In the genomic region with DNA sequence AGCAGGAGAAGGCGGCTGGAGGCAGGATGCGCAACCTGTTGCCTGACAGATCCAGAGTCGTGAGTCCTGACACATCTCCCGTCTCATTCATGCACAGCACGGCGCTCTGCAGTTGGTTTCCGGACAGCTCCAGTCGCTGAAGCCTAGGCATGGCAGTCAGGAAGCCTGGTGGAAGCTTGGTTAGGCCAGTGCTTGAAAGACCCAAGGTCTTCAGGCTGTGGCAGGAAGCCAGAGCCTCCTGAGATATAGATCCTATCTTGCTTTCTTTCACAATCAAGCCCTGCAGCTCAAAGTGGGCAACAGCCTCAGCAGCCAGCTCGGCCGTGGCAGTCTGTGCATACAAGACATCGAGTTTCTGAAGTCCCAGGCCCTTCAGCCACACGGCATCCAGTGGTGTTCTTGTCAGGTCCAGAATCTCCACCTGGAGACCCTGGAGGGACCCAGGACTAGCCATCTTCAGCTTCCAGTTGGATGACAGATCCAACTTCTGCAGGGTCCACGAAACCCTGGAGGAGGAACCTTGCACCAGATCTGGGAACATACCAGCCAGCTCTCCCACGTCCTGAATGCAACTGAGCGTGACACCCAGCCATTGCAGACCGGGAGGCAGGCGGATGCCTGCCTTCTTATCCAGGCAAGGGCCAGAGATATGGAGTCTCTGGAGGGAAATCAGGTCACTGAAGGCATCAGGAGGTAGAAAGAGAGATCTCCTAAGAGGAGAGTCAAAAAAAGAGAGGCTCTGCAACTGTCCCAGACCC, we compare ENCODE assay signal across 9 mouse cellular contexts. TPM values are rescaled to one million over a fixed set of nuclear protein-coding genes. Genes with fewer than 3 reads are reported as not detected.
DNase-seq lines count a peak whose midpoint lies in the region; ATAC-seq and TF ChIP-seq lines count a peak whose summit lies in the region.
"Had no signal": no experiment of that assay in that cellular context is flagged by ENCODE, and none has a peak within 500 bp of the region (broad histone marks: within the 10 kb centered on the region; RNA-seq: fewer than 3 reads in every experiment).

No protein-coding gene starts in this region.

- no peaks in the 10 kb centered on the region for H3K4me1 ChIP-seq in heart, postnatal 0 days (ENCODE audit: control insufficient read depth, insufficient read depth)
- H3K4me1 ChIP-seq in E14TG2a.4 (replicated peaks; ENCODE audit: low read depth, low read length), result peaks cover 11% of the 10 kb centered on the region; the same call in 1 of the 2 replicates
- H3K4me1 ChIP-seq in liver, embryonic 14.5 days (replicated peaks; ENCODE audit: control insufficient read depth in 2 of 2, insufficient read depth in 2 of 2, low read length in 1 of 2), result peaks cover 2 to 10% of the 10 kb centered on the region in 2 experiments; a peak in 3 of 4 replicates
- H3K4me1 ChIP-seq in forebrain, embryonic 11.5 days (replicated peaks; ENCODE audit: control insufficient read depth, insufficient read depth, low read length), result no peaks in the 10 kb centered on the region

- H3K4me2 ChIP-seq in heart, postnatal 0 days (ENCODE audit: low read depth, low read length), result peak overlapping the region; percentile 34; the same call in 1 of the 2 replicates
- H3K4me2 ChIP-seq in liver, embryonic 14.5 days (ENCODE audit: low read depth), result peak overlapping the region; percentile 15; the same call in 1 of the 2 replicates
- no peak overlapping the region for H3K4me2 ChIP-seq in forebrain, embryonic 11.5 days (ENCODE audit: low read depth, low read length, severe bottlenecking)

- no peaks in the 10 kb centered on the region for H3K36me3 ChIP-seq in heart, postnatal 0 days (replicated peaks; ENCODE audit: control insufficient read depth, insufficient read depth, low read length)
- no peaks in the 10 kb centered on the region for H3K36me3 ChIP-seq in E14TG2a.4 (ENCODE audit: insufficient read depth, low read length)
- H3K36me3 ChIP-seq in liver, embryonic 14.5 days (replicated peaks; ENCODE audit: control insufficient read depth, insufficient read depth, low read depth), result no peaks in the 10 kb centered on the region
- H3K36me3 ChIP-seq in forebrain, embryonic 11.5 days (ENCODE audit: control insufficient read depth, insufficient read depth, low read length), result no peaks in the 10 kb centered on the region

- WGBS in heart, postnatal 0 days, result 34% methylated on average over 17 of the region's 17 CpGs
- 13% methylated on average over 17 of the region's 17 CpGs for WGBS in liver, embryonic 14.5 days (ENCODE audit: insufficient replicate concordance)
- WGBS in forebrain, embryonic 11.5 days, result 78% methylated on average over 17 of the region's 17 CpGs

- DNase-seq in heart, postnatal 0 days (ENCODE audit: low spot score), result no peak
- no peak for DNase-seq in heart, adult 8-10 months (ENCODE audit: low spot score)
- DNase-seq in liver, embryonic 14.5 days (ENCODE audit: low read depth in 3 of 3, low spot score in 3 of 3), result no peak
- DNase-seq in right cerebral cortex, adult 18-20 months, result no peak
- no peak for DNase-seq in forebrain, embryonic 11.5 days (ENCODE audit: low spot score)
- no peak for DNase-seq in testis, postnatal 14 days (ENCODE audit: low spot score)
- DNase-seq: heart, adult 11 months had no signal

- H3K9me3 ChIP-seq in heart, postnatal 0 days (replicated peaks; ENCODE audit: control insufficient read depth, low read length), result no peaks in the 10 kb centered on the region
- H3K9me3 ChIP-seq in E14TG2a.4 (ENCODE audit: low read length), result peaks cover 9% of the 10 kb centered on the region
- H3K9me3 ChIP-seq in liver, embryonic 14.5 days (ENCODE audit: control insufficient read depth, low read length), result no peaks in the 10 kb centered on the region
- no peaks in the 10 kb centered on the region for H3K9me3 ChIP-seq in forebrain, embryonic 11.5 days (ENCODE audit: control insufficient read depth, low read length)

- no peak overlapping the region for H3K9ac ChIP-seq in heart, postnatal 0 days (replicated peaks; ENCODE audit: low read depth, low read length)
- H3K9ac ChIP-seq in liver, embryonic 14.5 days (replicated peaks), result no peak overlapping the region
- H3K9ac ChIP-seq in forebrain, embryonic 11.5 days (ENCODE audit: low read length), result no peak overlapping the region

- no peak for ATAC-seq in heart, postnatal 0 days (ENCODE audit: insufficient read depth, low read depth)
- peak; percentile 36 for ATAC-seq in inflammation-experienced regulatory T-cells, adult 6 months
- peak; percentile 20; the same call in 1 of the 2 replicates for ATAC-seq in liver, embryonic 14.5 days (ENCODE audit: insufficient read depth)
- no peak for ATAC-seq in forebrain, embryonic 11.5 days (replicated peaks; ENCODE audit: low FRiP score)

- TF ChIP-seq EP300 in heart, postnatal 0 days (IDR thresholded peaks at IDR 0.05; ENCODE audit: low read depth), result no peak
- TF ChIP-seq EP300 in liver, embryonic 14.5 days (IDR thresholded peaks at IDR 0.05; ENCODE audit: low read depth), result no peak

- no peak for TF ChIP-seq CTCF in heart, postnatal 0 days (IDR thresholded peaks at IDR 0.05; ENCODE audit: low read depth)
- TF ChIP-seq CTCF in E14TG2a.4 (conservative IDR thresholded peaks at IDR 0.05; ENCODE audit: low read length), result no peak
- no peak for TF ChIP-seq CTCF in liver, embryonic 14.5 days (IDR thresholded peaks at IDR 0.05; ENCODE audit: low read depth)

- H3K27me3 ChIP-seq in heart, postnatal 0 days (ENCODE audit: control insufficient read depth, insufficient read depth, low read length), result peaks cover 22% of the 10 kb centered on the region
- H3K27me3 ChIP-seq in E14TG2a.4 (ENCODE audit: insufficient read depth, low read length), result peaks cover 34% of the 10 kb centered on the region
- H3K27me3 ChIP-seq in liver, embryonic 14.5 days (ENCODE audit: control insufficient read depth, insufficient read depth, low read length), result peaks cover 23% of the 10 kb centered on the region
- no peaks in the 10 kb centered on the region for H3K27me3 ChIP-seq in forebrain, embryonic 11.5 days (ENCODE audit: control insufficient read depth, insufficient read depth, low read length)

- no peak overlapping the region for H3K27ac ChIP-seq in heart, postnatal 0 days (ENCODE audit: low read depth)
- no peak overlapping the region for H3K27ac ChIP-seq in liver, embryonic 14.5 days
- no peak overlapping the region for H3K27ac ChIP-seq in forebrain, embryonic 11.5 days (ENCODE audit: low read depth, low read length)

- no peak overlapping the region; the same call in 1 of the 2 replicates for H3K4me3 ChIP-seq in heart, postnatal 0 days (ENCODE audit: low read depth, low read length)
- peak overlapping the region; percentile 58 for H3K4me3 ChIP-seq in E14TG2a.4 (replicated peaks; ENCODE audit: low read length)
- no peak overlapping the region for H3K4me3 ChIP-seq in liver, embryonic 14.5 days (ENCODE audit: insufficient read depth in 1 of 2, low read depth in 2 of 2, low read length in 2 of 2)
- H3K4me3 ChIP-seq in forebrain, embryonic 11.5 days (ENCODE audit: low read depth, low read length), result no peak overlapping the region

RNA-seq across cellular contexts. Expression of a gene that starts 0.9 kb away (rescaled TPM):
- total RNA-seq in heart, postnatal 0 days (2014; rRNA removed; ENCODE audit: low replicate concordance), result 0.73 TPM in 1 of 2 replicates, not detected in the other
- polyA plus RNA-seq in heart, postnatal 0 days (2015; fragmentation: Nextera tagmentation; extraction: Ambion mirVana), result 0.14 and 0.23 TPM in 2 replicates
- under 1 TPM in 2 of 4 experiments, not detected in 2; 0.28 to 0.29 TPM for total RNA-seq in heart, adult 8-10 months (2022)
- under 1 TPM; 0.31 to 0.92 (median 0.38) TPM for polyA plus RNA-seq in inflammation-experienced regulatory T-cells, adult 6 months (2017; shearing (Covaris generic))
- polyA plus RNA-seq in liver, embryonic 14.5 days (2012; rRNA removed), result 0.75 and 0.81 TPM in 2 replicates
- 0.14 and 0.18 TPM in 2 replicates for polyA plus RNA-seq in liver, embryonic 14.5 days (2014; fragmentation: Nextera tagmentation; extraction: Ambion mirVana)
- polyA plus RNA-seq in forebrain, embryonic 11.5 days (2014; fragmentation: Nextera tagmentation; extraction: Ambion mirVana), result 0.35 and 0.75 TPM in 2 replicates

RNA-seq across cellular contexts. Expression of a gene that starts 7.6 kb away (rescaled TPM):
- total RNA-seq in heart, postnatal 0 days (2014; rRNA removed; ENCODE audit: low replicate concordance), result 1.7 and 27.0 TPM in 2 replicates
- 0.86 and 2.1 TPM in 2 replicates for polyA plus RNA-seq in heart, postnatal 0 days (2015; fragmentation: Nextera tagmentation; extraction: Ambion mirVana)
- total RNA-seq in heart, adult 8-10 months (2022), result 1 to 10 TPM; 5.2 to 9.1 (median 7.8) TPM
- polyA plus RNA-seq in inflammation-experienced regulatory T-cells, adult 6 months (2017; shearing (Covaris generic)), result 1 to 10 TPM; 2.9 to 3.9 (median 3.0) TPM
- polyA plus RNA-seq in liver, embryonic 14.5 days (2012; rRNA removed), result 0.57 and 0.71 TPM in 2 replicates
- polyA plus RNA-seq in liver, embryonic 14.5 days (2014; fragmentation: Nextera tagmentation; extraction: Ambion mirVana), result 0.33 and 0.59 TPM in 2 replicates
- 5.4 and 6.9 TPM in 2 replicates for polyA plus RNA-seq in forebrain, embryonic 11.5 days (2014; fragmentation: Nextera tagmentation; extraction: Ambion mirVana)

RNA-seq across cellular contexts. Expression of a gene that starts 37.0 kb away (rescaled TPM):
- 47.7 and 51.6 TPM in 2 replicates for total RNA-seq in heart, postnatal 0 days (2014; rRNA removed; ENCODE audit: low replicate concordance)
- polyA plus RNA-seq in heart, postnatal 0 days (2015; fragmentation: Nextera tagmentation; extraction: Ambion mirVana), result 17.5 and 22.0 TPM in 2 replicates
- 10 to 100 TPM; 26.8 to 38.7 (median 30.2) TPM for total RNA-seq in heart, adult 8-10 months (2022)
- polyA plus RNA-seq in inflammation-experienced regulatory T-cells, adult 6 months (2017; shearing (Covaris generic)), result 10 to 100 TPM in 2 of 3 experiments, 1 to 10 TPM in 1; 9.9 to 16.1 (median 15.0) TPM
- 14.9 and 17.1 TPM in 2 replicates for polyA plus RNA-seq in liver, embryonic 14.5 days (2012; rRNA removed)
- 8.8 and 14.7 TPM in 2 replicates for polyA plus RNA-seq in liver, embryonic 14.5 days (2014; fragmentation: Nextera tagmentation; extraction: Ambion mirVana)
- polyA plus RNA-seq in forebrain, embryonic 11.5 days (2014; fragmentation: Nextera tagmentation; extraction: Ambion mirVana), result 133 and 144 TPM in 2 replicates

Comparison
In these comparisons a context has a peak if more than half of its experiments do, and no peak if none do; other contexts are left out.
1. ATAC-seq: peak in inflammation-experienced regulatory T-cells, adult 6 months (single experiment) and liver, embryonic 14.5 days (single experiment); none in heart, postnatal 0 days (single experiment) and forebrain, embryonic 11.5 days (single experiment).